Mouse (Mus musculus) CH12.LX (cell line): Measurements from ENCODE around the gene Socs5. TPM values are rescaled to one million over a fixed set of nuclear protein-coding genes. Genes with fewer than 3 reads are reported as not detected.
"Not testable (repeated sequence)": the region's sequence is repeated elsewhere in the genome, so short reads cannot be mapped to it uniquely, and the experiment has no call there.

ENCODE experiments used
- DNase-seq: peaks from one replicate; pipeline ENCODE4 v3.0.0-alpha.2; 2013; ENCODE audit errors: extremely low read depth
- H3K27ac ChIP-seq: 2 replicates; pipeline ENCODE4 v1.5.1; 2012; ENCODE audit warnings: low read depth, mild to moderate bottlenecking, control low read depth, moderate library complexity; ENCODE audit not compliant: insufficient read depth
- H3K27me3 ChIP-seq: replicated peaks from 2 replicates; pipeline ENCODE3; 2012; ENCODE audit warnings: inconsistent platforms
- H3K36me3 ChIP-seq, 2 experiments: replicated peaks in 1 of 2; 2 replicates each; pipeline versions ENCODE3 to v1.6.1; 2012; ENCODE audit warnings: inconsistent platforms in 1 of 2, low read length in 1 of 2, mild to moderate bottlenecking in 1 of 2, mixed read lengths in 1 of 2, moderate library complexity in 1 of 2; ENCODE audit not compliant: control insufficient read depth in 1 of 2, insufficient read depth in 1 of 2
- H3K4me1 ChIP-seq, 2 experiments: 2 replicates each; pipeline ENCODE4 v1.6.1; 2012; ENCODE audit warnings: inconsistent platforms in 1 of 2, moderate library complexity in 1 of 2; ENCODE audit not compliant: insufficient read depth in 2 of 2, control insufficient read depth in 1 of 2
- H3K4me2 ChIP-seq: 2 replicates; pipeline ENCODE4 v1.6.1; 2012; ENCODE audit warnings: low read depth, mild to moderate bottlenecking, control low read depth; ENCODE audit not compliant: poor library complexity, insufficient read depth, severe bottlenecking
- H3K4me3 ChIP-seq, 3 experiments: fragments of 150-350 bp in 1 of 3; sonication (generic) in 1 of 3; replicated peaks in 1 of 3; 2 replicates each; pipeline versions ENCODE3 to v1.5.1; 2011 to 2012; ENCODE audit warnings: low read depth in 2 of 3, low read length in 2 of 3, mild to moderate bottlenecking in 2 of 3, moderate library complexity in 2 of 3, control low read depth in 1 of 3, improper control_type of control experiment in 1 of 3, inconsistent platforms in 1 of 3, mixed read lengths in 1 of 3; ENCODE audit not compliant: poor library complexity in 1 of 3
- H3K79me2 ChIP-seq: replicated peaks from 2 replicates; pipeline ENCODE4 v1.6.1; 2012; ENCODE audit warnings: mild to moderate bottlenecking, moderate library complexity; ENCODE audit not compliant: control insufficient read depth, poor library complexity, insufficient read depth, severe bottlenecking; ENCODE audit errors: extremely low read depth
- H3K9ac ChIP-seq: 2 replicates; pipeline ENCODE4 v1.6.1; 2012; ENCODE audit warnings: low read depth, mild to moderate bottlenecking, control low read depth, moderate library complexity; ENCODE audit not compliant: insufficient read depth
- H3K9me3 ChIP-seq: replicated peaks from 2 replicates; pipeline ENCODE3; 2012; ENCODE audit warnings: low read length, inconsistent platforms, mixed read lengths
- CHD1 ChIP-seq: IDR thresholded peaks from 2 replicates; pipeline ENCODE4 v1.6.1; 2012; ENCODE audit warnings: low read depth, low read length, improper control_type of control experiment, inconsistent platforms
- CHD2 ChIP-seq: IDR thresholded peaks from 2 replicates; pipeline ENCODE4 v1.6.1; 2011; ENCODE audit warnings: low read length, improper control_type of control experiment
- CTCF ChIP-seq, 2 experiments: IDR thresholded peaks in 1 of 2; conservative IDR thresholded peaks in 1 of 2; 2 replicates each; pipeline ENCODE4 v1.5.1; 2011 to 2012; ENCODE audit warnings: low read depth in 2 of 2, low read length in 2 of 2, improper control_type of control experiment in 1 of 2, inconsistent platforms in 1 of 2, mild to moderate bottlenecking in 1 of 2, moderate library complexity in 1 of 2
- E2F4 ChIP-seq: IDR thresholded peaks from 2 replicates; pipeline ENCODE4 v1.6.1; 2011; ENCODE audit warnings: low read depth, low read length, improper control_type of control experiment; ENCODE audit not compliant: insufficient replicate concordance
- ELF1 ChIP-seq: IDR thresholded peaks from 2 replicates; pipeline ENCODE4 v1.6.1; 2014; ENCODE audit warnings: low read depth, mild to moderate bottlenecking, inconsistent platforms, low read length, improper control_type of control experiment
- EP300 ChIP-seq: IDR thresholded peaks from 2 replicates; pipeline ENCODE4 v1.6.1; 2011; ENCODE audit warnings: low read length, improper control_type of control experiment
- ETS1 ChIP-seq: conservative IDR thresholded peaks from 2 replicates; pipeline ENCODE4 v1.6.1; 2012; ENCODE audit warnings: low read depth, mild to moderate bottlenecking, inconsistent platforms, low read length, improper control_type of control experiment, moderate library complexity
- GABPA ChIP-seq: IDR thresholded peaks from 2 replicates; pipeline ENCODE4 v1.6.1; 2012; ENCODE audit warnings: low read depth, low read length, improper control_type of control experiment, inconsistent platforms; ENCODE audit not compliant: insufficient replicate concordance
- IRF4 ChIP-seq: IDR thresholded peaks from 2 replicates; pipeline ENCODE4 v1.6.1; 2014; ENCODE audit warnings: low read depth, mild to moderate bottlenecking, inconsistent platforms, low read length, improper control_type of control experiment
- JUN ChIP-seq: IDR thresholded peaks from 2 replicates; pipeline ENCODE4 v1.6.1; 2011; ENCODE audit warnings: low read depth, mild to moderate bottlenecking, low read length, improper control_type of control experiment, moderate library complexity; ENCODE audit not compliant: insufficient read depth
- MAFK ChIP-seq: IDR thresholded peaks from 2 replicates; pipeline ENCODE4 v1.6.1; 2011; ENCODE audit warnings: low read length, improper control_type of control experiment; ENCODE audit not compliant: insufficient replicate concordance
- MYC ChIP-seq: IDR thresholded peaks from 2 replicates; pipeline ENCODE4 v1.6.1; 2011; ENCODE audit warnings: low read depth, mild to moderate bottlenecking, improper control_type of control experiment, low read length
- NELFE ChIP-seq: IDR thresholded peaks from 2 replicates; pipeline ENCODE4 v1.6.1; 2011; ENCODE audit warnings: low read depth, low read length, improper control_type of control experiment
- RCOR1 ChIP-seq: conservative IDR thresholded peaks from 2 replicates; pipeline ENCODE4 v1.6.1; 2012; ENCODE audit warnings: low read depth, mild to moderate bottlenecking, inconsistent platforms, low read length, improper control_type of control experiment
- TBP ChIP-seq: conservative IDR thresholded peaks from 2 replicates; pipeline ENCODE4 v1.6.1; 2011; ENCODE audit warnings: low read depth, low read length, improper control_type of control experiment
- USF1 ChIP-seq: IDR thresholded peaks from 2 replicates; pipeline ENCODE4 v1.6.1; 2014; ENCODE audit warnings: low read depth, mild to moderate bottlenecking, inconsistent platforms, low read length, improper control_type of control experiment
- USF2 ChIP-seq: conservative IDR thresholded peaks from 2 replicates; pipeline ENCODE4 v1.6.1; 2011; ENCODE audit warnings: low read depth, low read length, improper control_type of control experiment
- ZMIZ1 ChIP-seq: IDR thresholded peaks from 2 replicates; pipeline ENCODE4 v1.6.1; 2012; ENCODE audit warnings: low read depth, mild to moderate bottlenecking, inconsistent platforms, low read length, improper control_type of control experiment
- ZNF384 ChIP-seq: IDR thresholded peaks from 2 replicates; pipeline ENCODE4 v1.6.1; 2012; ENCODE audit warnings: low read depth, low read length, improper control_type of control experiment, inconsistent platforms
- dilution Hi-C: fragments of 300-500 bp; cut with MboI; formaldehyde crosslinking; loops from 2 replicates; pipeline ENCODE4 v1.14.3; 2020; ENCODE audit warnings: low sequenced_read_pairs; ENCODE audit not compliant: extremely low pct_unique_long_range_greater_than_20kb, extremely low pct_ligation_motif_present
- in situ Hi-C: fragments of 300-500 bp; cut with MboI; formaldehyde crosslinking; loops from 3 replicates; pipeline ENCODE4 v1.14.3; 2019; ENCODE audit warnings: low sequenced_read_pairs, low pct_ligation_motif_present, low pct_unique_long_range_greater_than_20kb, mixed read lengths
- polyA plus RNA-seq: library from polyadenylated mRNA; unstranded; fragments of >175 nt; gene quantifications from 2 replicates; pipeline ENCODE4 v1.2.1, GENCODE M21; 2012; ENCODE audit warnings: low read depth; ENCODE audit not compliant: insufficient read length
- total RNA-seq, 2 experiments: library from RNA; depleted of rRNA; stranded (reverse); fragments of 300-350 nt in 1 of 2; fragments of >200 nt in 1 of 2; gene quantifications; 2 replicates each; pipeline ENCODE4 v1.2.3; 2012 to 2014

Socs5 gene
- total and polyA plus RNA-seq, 3 experiments = 0.52 to 0.85 (median 0.80) TPM

DNA sequence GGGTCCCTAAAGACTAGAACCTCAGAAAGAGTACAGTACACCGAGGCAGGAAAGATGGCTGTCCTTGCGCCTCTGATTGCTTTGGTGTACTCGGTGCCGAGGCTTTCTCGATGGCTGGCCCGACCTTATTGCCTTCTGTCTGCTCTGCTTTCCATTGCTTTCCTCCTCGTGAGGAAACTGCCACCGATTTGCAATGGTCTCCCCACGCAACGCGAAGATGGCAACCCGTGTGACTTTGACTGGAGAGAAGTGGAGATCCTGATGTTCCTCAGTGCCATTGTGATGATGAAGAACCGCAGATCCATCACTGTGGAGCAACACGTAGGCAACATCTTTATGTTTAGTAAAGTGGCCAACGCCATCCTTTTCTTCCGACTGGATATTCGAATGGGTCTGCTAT lies 29.3 kb upstream of the Socs5 start:
- dilution Hi-C loops, H3K36me3 ChIP-seq, H3K4me1 ChIP-seq, H3K9ac ChIP-seq, H3K4me3 ChIP-seq, DNase-seq, H3K79me2 ChIP-seq, H3K27ac ChIP-seq, in situ Hi-C loops, H3K9me3 ChIP-seq, H3K27me3 ChIP-seq, H3K4me2 ChIP-seq: not testable (repeated sequence)

DNA sequence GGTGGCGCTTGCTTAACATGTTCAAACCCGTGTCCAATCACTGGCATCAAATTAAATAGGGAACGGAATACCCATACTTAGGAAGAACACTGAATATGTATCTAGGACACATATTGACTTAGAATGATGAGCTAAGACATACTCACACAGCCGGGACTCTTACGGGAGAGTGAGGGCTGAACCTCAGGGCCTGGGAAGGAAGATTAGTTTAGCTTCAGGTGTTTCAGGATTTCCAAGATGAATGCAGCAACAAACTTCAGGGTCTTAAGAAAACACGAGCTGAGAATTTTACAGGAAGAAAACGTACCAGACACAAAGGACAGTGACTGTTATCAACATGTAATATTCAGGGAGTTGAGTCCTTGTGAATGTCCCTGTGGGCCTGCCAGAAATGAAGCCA lies 26.8 kb upstream of the Socs5 start:
- H3K4me1 ChIP-seq = no peaks in the 10 kb centered on the region
- no peak overlapping the region for H3K4me3 ChIP-seq
- no peak overlapping the region for H3K4me2 ChIP-seq
- dilution Hi-C loops = no loop called here
- peaks cover 2% of the 10 kb centered on the region for H3K27me3 ChIP-seq
- H3K9ac ChIP-seq = no peak overlapping the region
- H3K9me3 ChIP-seq = no peaks in the 10 kb centered on the region
- no peak overlapping the region for H3K27ac ChIP-seq
- in situ Hi-C loops = no loop called here
- H3K79me2 ChIP-seq = no peaks in the 10 kb centered on the region
- DNase-seq = no peak
- no peak for TF ChIP-seq USF1
- no peak for TF ChIP-seq NELFE
- no peak for TF ChIP-seq TBP
- no peak for TF ChIP-seq RCOR1
- no peak for TF ChIP-seq USF2
- no peak for TF ChIP-seq MAFK
- no peaks in the 10 kb centered on the region for H3K36me3 ChIP-seq

DNA sequence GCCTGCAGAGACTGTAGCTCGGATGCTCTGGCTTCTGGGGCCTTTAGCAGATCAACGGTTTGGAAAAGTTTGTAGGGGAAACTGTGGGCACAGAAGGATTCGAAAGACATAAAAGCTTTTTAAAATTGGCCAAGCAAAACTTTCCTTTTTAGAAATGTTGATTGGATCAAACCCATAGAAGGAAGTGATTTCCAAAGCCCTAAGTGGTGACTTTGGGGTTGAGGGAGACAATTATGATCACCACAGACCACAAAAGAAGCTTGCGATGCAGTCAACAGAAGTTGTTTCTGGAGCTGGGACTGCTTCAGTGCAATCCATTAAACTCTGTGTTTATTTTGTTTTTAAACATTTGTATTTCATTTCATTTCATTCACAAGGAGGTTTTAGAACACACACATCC lies 24.9 kb upstream of the Socs5 start:
- H3K4me1 ChIP-seq = no peaks in the 10 kb centered on the region
- H3K9ac ChIP-seq = no peak overlapping the region
- H3K4me2 ChIP-seq = no peak overlapping the region
- dilution Hi-C loops = no loop called here
- in situ Hi-C loops = no loop called here
- TF ChIP-seq EP300 = no peak
- TF ChIP-seq ZMIZ1 = no peak
- TF ChIP-seq IRF4 = no peak
- no peak for TF ChIP-seq CHD2
- TF ChIP-seq CTCF (conservative IDR thresholded peaks at IDR 0.05 in 1 of 2, IDR thresholded peaks at IDR 0.05 in 1 of 2; ENCODE audit: low read depth in 2 of 2, low read length in 2 of 2) = no peak
- TF ChIP-seq CHD1 = no peak
- TF ChIP-seq E2F4 = no peak
- no peak for TF ChIP-seq ZNF384
- no peak for TF ChIP-seq GABPA
- TF ChIP-seq TBP = no peak
- no peak for TF ChIP-seq ELF1
- no peak for TF ChIP-seq ETS1
- TF ChIP-seq MYC = no peak
- TF ChIP-seq NELFE = no peak
- TF ChIP-seq JUN = no peak
- no peaks in the 10 kb centered on the region for H3K79me2 ChIP-seq
- no peaks in the 10 kb centered on the region for H3K9me3 ChIP-seq
- DNase-seq = no peak
- no peaks in the 10 kb centered on the region for H3K36me3 ChIP-seq
- H3K4me3 ChIP-seq = no peak overlapping the region
- H3K27ac ChIP-seq = no peak overlapping the region
- no peaks in the 10 kb centered on the region for H3K27me3 ChIP-seq
